Comparison of ENCODE assay signal across 8 mouse cellular contexts in the genomic region with DNA sequence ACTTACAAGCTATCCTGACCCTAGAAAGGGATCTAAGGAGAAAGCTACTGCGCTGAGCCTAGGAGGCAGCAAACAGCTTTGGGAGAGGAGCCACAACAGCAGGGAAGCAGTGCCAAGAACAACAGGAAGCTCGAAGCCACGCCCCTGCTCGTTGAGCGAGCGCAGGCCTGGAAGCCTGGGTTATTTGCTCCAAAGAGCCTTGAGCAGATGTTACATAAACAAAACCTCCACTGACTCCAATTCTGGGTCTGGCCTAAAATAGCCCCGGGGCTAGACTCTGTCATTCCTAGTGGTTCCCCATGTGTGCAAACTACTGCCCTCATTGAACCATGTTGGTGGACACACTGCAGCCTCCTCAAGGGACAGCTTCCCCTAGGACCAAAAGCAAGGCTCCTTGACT.
DNase-seq lines count a peak whose midpoint lies in the region; ATAC-seq and TF ChIP-seq lines count a peak whose summit lies in the region.

No protein-coding gene starts in this region.

- no peak overlapping the region for H3K4me3 ChIP-seq in brown adipose tissue, adult 24 weeks (ENCODE audit: insufficient read depth, low read depth, low read length)
- H3K4me3 ChIP-seq in forebrain, embryonic 13.5 days, result peak overlapping the region; percentile 10; the same call in 1 of the 2 replicates
- H3K4me3 ChIP-seq in heart, embryonic 14.5 days (ENCODE audit: control insufficient read depth in 1 of 2, insufficient read depth in 1 of 2, low read depth in 1 of 2, low read length in 2 of 2), result 0 out of 4 replicates have a peak overlapping the region, but pooled peaks of 1 of the 2 experiments have one; percentile 3
- no peak overlapping the region for H3K4me3 ChIP-seq in myocyte

- peaks cover 3% of the 10 kb centered on the region; the same call in 1 of the 2 replicates for H3K27me3 ChIP-seq in forebrain, embryonic 13.5 days
- H3K27me3 ChIP-seq in heart, embryonic 14.5 days (ENCODE audit: control insufficient read depth, insufficient read depth, low read length), result peaks cover 12% of the 10 kb centered on the region
- no peaks in the 10 kb centered on the region for H3K27me3 ChIP-seq in myocyte (ENCODE audit: control insufficient read depth, insufficient read depth, insufficient read length)

- no peaks in the 10 kb centered on the region for H3K36me3 ChIP-seq in forebrain, embryonic 13.5 days (ENCODE audit: poor library complexity, severe bottlenecking)
- H3K36me3 ChIP-seq in heart, embryonic 14.5 days (ENCODE audit: control insufficient read depth, insufficient read depth, low read length), result no peaks in the 10 kb centered on the region
- no peaks in the 10 kb centered on the region for H3K36me3 ChIP-seq in myocyte (ENCODE audit: control insufficient read depth, insufficient read depth)

- peak overlapping the region; percentile 45; the same call in 1 of the 2 replicates for H3K9ac ChIP-seq in forebrain, embryonic 13.5 days
- peak overlapping the region; percentile 36; the same call in 1 of the 2 replicates for H3K9ac ChIP-seq in heart, embryonic 14.5 days (ENCODE audit: low read length)

- H3K4me1 ChIP-seq in brown adipose tissue, adult 24 weeks (ENCODE audit: control insufficient read depth, insufficient read depth, insufficient read length, low read length), result peaks cover 3% of the 10 kb centered on the region; the same call in 1 of the 2 replicates
- peaks cover 17% of the 10 kb centered on the region for H3K4me1 ChIP-seq in forebrain, embryonic 13.5 days
- peaks cover 6 to 13% of the 10 kb centered on the region in 2 experiments; a peak in 3 of 4 replicates for H3K4me1 ChIP-seq in heart, embryonic 14.5 days (ENCODE audit: control insufficient read depth in 2 of 2, insufficient read depth in 2 of 2, low read length in 2 of 2)

- H3K4me2 ChIP-seq in forebrain, embryonic 13.5 days, result peak overlapping the region; percentile 54
- peak overlapping the region; percentile 47 for H3K4me2 ChIP-seq in heart, embryonic 14.5 days (ENCODE audit: low read length)
- H3K4me2 ChIP-seq in myocyte (ENCODE audit: low read depth), result peak overlapping the region; percentile 51

- TF ChIP-seq POLR2A in myocyte (IDR thresholded peaks at IDR 0.05; ENCODE audit: insufficient read length, low read depth), result no peak

- H3K9me3 ChIP-seq in forebrain, embryonic 13.5 days (replicated peaks), result no peaks in the 10 kb centered on the region
- H3K9me3 ChIP-seq in heart, embryonic 14.5 days (ENCODE audit: control insufficient read depth, low read length), result no peaks in the 10 kb centered on the region; the same call in 1 of the 2 replicates

- 2% methylated on average over 7 of the region's 7 CpGs for WGBS in forebrain, embryonic 13.5 days
- WGBS in heart, embryonic 14.5 days, result under 1% methylated on average over 7 of the region's 7 CpGs

- H3K79me2 ChIP-seq in myocyte (ENCODE audit: control insufficient read depth, insufficient read depth), result no peaks in the 10 kb centered on the region

- ATAC-seq in forebrain, embryonic 13.5 days, result peak; percentile 82
- ATAC-seq in heart, embryonic 14.5 days (ENCODE audit: insufficient number of reproducible peaks, insufficient read depth, low FRiP score, low read depth), result peak; percentile 77; the same call in 1 of the 2 replicates

- H3K27ac ChIP-seq in brown adipose tissue, adult 24 weeks (replicated peaks; ENCODE audit: low read depth, low read length), result peak overlapping the region; percentile 76
- peak overlapping the region; percentile 44; the same call in 1 of the 2 replicates for H3K27ac ChIP-seq in forebrain, embryonic 13.5 days
- H3K27ac ChIP-seq in heart, embryonic 14.5 days (replicated peaks in 1 of 2; ENCODE audit: control insufficient read depth in 1 of 2, insufficient read depth in 1 of 2, low read depth in 2 of 2, low read length in 2 of 2), result peak overlapping the region; percentile 52 to 59

- peak; percentile 69 for DNase-seq in 3134 (ENCODE audit: extremely low read depth, insufficient read length, low spot score)
- peak; percentile 93 for DNase-seq in kidney, postnatal 10 days
- peak; percentile 63 for DNase-seq in liver
- DNase-seq in thymus, postnatal 0 days (ENCODE audit: low spot score), result peak; percentile 23

- no peak overlapping the region for H3ac ChIP-seq in myocyte (ENCODE audit: control insufficient read depth, insufficient read length)

TF ChIP-seq in myocyte, 11 proteins besides CTCF, POLR2A, EP300 and RAD21:
- TF ChIP-seq MYOD1 (IDR thresholded peaks at IDR 0.05; ENCODE audit: control insufficient read depth in 1 of 3, insufficient read length in 2 of 3, low read depth in 2 of 3) (peak in 1 of 3 experiments; percentile 1), SRF (IDR thresholded peaks at IDR 0.05; ENCODE audit: control insufficient read depth, insufficient read length, low read depth) (no peak), E2F4 (IDR thresholded peaks at IDR 0.05; ENCODE audit: insufficient read depth) (no peak)

Comparison
In these comparisons a context has a peak if more than half of its experiments do, and no peak if none do; other contexts are left out.
1. DNase-seq: peak in every context shown above with its lines; median percentile 93 in kidney, postnatal 10 days; 69 in 3134; 63 in liver; 23 in thymus, postnatal 0 days.